Mouse (Mus musculus) stomach, embryonic 16.5 days (tissue): ENCODE measurements around the gene Gorab. TPM values are rescaled to one million over a fixed set of nuclear protein-coding genes. Genes with fewer than 3 reads are reported as not detected.
A peak's percentile ranks its signal among the peaks of the same experiment; 100 is the strongest.

Experiments used
- ATAC-seq: fragments of 200-750 bp; cut with Nextera tagmentation; 2 replicates; pipeline ENCODE4 v1.8.0; 2017; ENCODE audit warnings: moderate number of reproducible peaks, moderate TSS enrichment; ENCODE audit not compliant: insufficient read depth, low FRiP score
- H3K27ac ChIP-seq: fragments of 300-500 bp; sonication (generic); 2 replicates; pipeline ENCODE4 v1.5.1; 2014; ENCODE audit warnings: low read length
- H3K27me3 ChIP-seq: fragments of 300-500 bp; sonication (generic); 2 replicates; pipeline ENCODE4 v1.6.1; 2014; ENCODE audit warnings: low read length, control low read depth, mixed read lengths; ENCODE audit not compliant: control insufficient read depth, insufficient read depth
- H3K36me3 ChIP-seq: fragments of 300-500 bp; sonication (generic); 2 replicates; pipeline ENCODE4 v1.6.1; 2014; ENCODE audit warnings: low read length; ENCODE audit not compliant: control insufficient read depth, insufficient read depth
- H3K4me1 ChIP-seq: fragments of 300-500 bp; sonication (generic); 2 replicates; pipeline ENCODE4 v1.6.1; 2014; ENCODE audit warnings: low read length, control low read depth, mixed read lengths; ENCODE audit not compliant: control insufficient read depth, insufficient read depth
- H3K4me2 ChIP-seq: fragments of 300-500 bp; sonication (generic); 2 replicates; pipeline ENCODE4 v1.6.1; 2014; ENCODE audit warnings: low read depth, low read length, mixed read lengths
- H3K4me3 ChIP-seq: fragments of 300-500 bp; sonication (generic); replicated peaks from 2 replicates; pipeline ENCODE4 v1.5.1; 2014; ENCODE audit warnings: mild to moderate bottlenecking, low read length
- H3K9ac ChIP-seq: fragments of 300-500 bp; sonication (generic); 2 replicates; pipeline ENCODE4 v1.6.1; 2014; ENCODE audit warnings: low read length
- H3K9me3 ChIP-seq: fragments of 300-500 bp; sonication (generic); replicated peaks from 2 replicates; pipeline ENCODE4 v1.6.1; 2016; ENCODE audit warnings: low read length, control low read depth; ENCODE audit not compliant: control insufficient read depth
- WGBS: fragments of 180-500 bp; shearing (Covaris S2); extraction: QIAGEN DNeasy Blood & Tissue Kit; methylation state at CpG from one replicate; pipeline ENCODE4 v1.1.7; 2014; 5-methylcytosine and 5-hydroxymethylcytosine counted together
- polyA plus RNA-seq: library from polyadenylated mRNA; unstranded; fragments of >200 nt; fragmentation: Nextera tagmentation; extraction: Ambion mirVana; gene quantifications from 2 replicates; pipeline ENCODE4 v1.2.1, GENCODE M21; 2015

Gene Gorab
- polyA plus RNA-seq, 1 experiment from 2014 or later: 18.8 TPM

DNA sequence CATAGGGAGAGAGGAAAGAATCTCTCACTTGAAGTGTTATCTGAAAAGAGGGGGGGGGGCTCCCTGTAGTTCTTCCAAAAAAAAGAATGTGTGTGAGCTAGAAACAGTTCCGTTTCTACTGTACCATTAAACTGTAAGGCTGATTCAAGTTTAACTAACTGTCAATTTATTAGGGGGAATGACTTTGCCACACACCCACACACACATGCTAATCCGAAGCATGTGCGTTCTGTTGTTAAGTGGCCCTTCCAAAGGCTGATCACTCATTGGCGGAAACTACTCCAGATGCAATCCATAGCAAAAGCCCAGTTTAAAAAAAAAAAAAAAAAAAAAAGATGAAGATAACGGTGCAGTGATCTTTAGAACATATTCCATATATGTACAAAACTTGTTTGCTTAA is 42.1 kb downstream of the Gorab start:
- Histone ChIP-seq H3K27me3 (no peaks in the 10 kb centered on the region), H3K4me1 (peaks cover 4% of the 10 kb centered on the region), H3K27ac (peak overlapping the region; percentile 23; the same call in 1 of the 2 replicates), H3K36me3 (no peaks in the 10 kb centered on the region), H3K9ac (no peak overlapping the region), H3K4me2 (no peak overlapping the region), H3K9me3 (no peaks in the 10 kb centered on the region), H3K4me3 (no peak overlapping the region)
- ATAC-seq: no peak
- WGBS: 57% methylated on average over 5 of the region's 5 CpGs

DNA sequence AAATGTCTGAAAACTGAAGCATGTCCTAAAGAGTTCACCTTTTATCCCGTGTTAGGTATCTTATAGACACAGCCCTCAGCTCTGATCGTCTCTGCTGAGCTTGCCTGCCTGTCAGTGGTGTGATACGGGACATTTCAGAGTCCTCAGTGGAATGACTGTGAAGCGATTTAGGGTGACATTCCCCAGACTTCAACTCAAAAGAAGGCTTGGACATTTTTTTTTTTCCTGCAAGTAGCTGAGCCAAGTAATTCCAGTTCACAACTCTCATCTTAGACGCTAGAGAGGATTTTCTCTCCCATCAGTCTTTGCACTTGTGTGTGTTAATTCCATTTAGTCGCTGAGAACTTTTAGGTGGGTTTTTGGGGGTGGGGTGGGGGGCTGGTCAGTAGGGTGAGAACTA is 42.7 kb downstream of the Gorab start:
- no peak overlapping the region for H3K4me2 ChIP-seq
- no peak for ATAC-seq

DNA sequence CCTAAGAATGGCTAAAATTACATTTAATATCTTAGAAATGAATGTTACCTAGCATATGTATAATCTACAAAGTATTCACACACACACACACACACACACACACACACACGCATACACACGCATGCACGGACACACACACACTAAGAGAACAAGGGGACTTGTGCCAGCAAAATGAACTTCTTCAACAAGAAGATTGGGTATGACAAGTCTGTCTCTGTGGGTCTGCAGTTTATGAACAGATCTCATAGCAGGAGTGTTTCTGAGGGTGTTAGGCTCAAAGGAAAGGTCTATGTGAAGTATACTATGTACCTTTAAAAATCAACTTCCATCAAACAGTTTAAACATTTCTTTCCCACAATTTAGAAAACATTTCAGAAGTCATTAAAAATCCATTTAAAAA is 43.9 kb downstream of the Gorab start:
- H3K9me3 ChIP-seq: no peaks in the 10 kb centered on the region
- WGBS: 86% methylated on average over 3 of the region's 3 CpGs

More for the DNA sequence above, 42.7 kb downstream of the Gorab start:
- Histone ChIP-seq H3K9me3 (no peaks in the 10 kb centered on the region), H3K4me1 (peaks cover 4% of the 10 kb centered on the region), H3K9ac (no peak overlapping the region), H3K27me3 (no peaks in the 10 kb centered on the region), H3K27ac (peak overlapping the region; percentile 23; the same call in 1 of the 2 replicates), H3K4me3 (no peak overlapping the region), H3K36me3 (no peaks in the 10 kb centered on the region)
- WGBS: 40% methylated on average over 6 of the region's 6 CpGs

DNA sequence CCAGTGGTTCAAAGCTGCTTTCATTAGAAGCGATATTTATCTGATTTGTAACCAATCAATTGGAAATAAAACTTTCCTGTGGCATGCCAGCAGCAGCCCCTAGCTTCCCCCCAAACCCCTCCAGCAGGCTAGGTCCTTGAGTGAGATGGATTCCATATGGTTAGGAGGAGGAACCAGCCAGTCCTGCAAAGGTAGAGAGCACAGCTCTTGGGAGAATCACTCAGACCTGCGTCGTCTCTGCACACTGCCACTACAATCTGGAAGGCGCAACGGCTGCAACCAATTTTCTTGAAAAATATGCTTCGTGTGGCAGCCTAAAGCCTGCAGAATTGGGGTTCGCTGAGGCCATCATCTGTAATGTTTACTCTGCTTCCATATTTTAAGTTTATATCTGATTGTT is 45.3 kb downstream of the Gorab start:
- H3K27ac ChIP-seq: no peak overlapping the region

More for the DNA sequence above, 43.9 kb downstream of the Gorab start:
- Histone ChIP-seq H3K27me3 (no peaks in the 10 kb centered on the region), H3K4me3 (no peak overlapping the region), H3K4me1 (peaks cover 4% of the 10 kb centered on the region), H3K27ac (no peak overlapping the region), H3K36me3 (no peaks in the 10 kb centered on the region), H3K4me2 (no peak overlapping the region), H3K9ac (no peak overlapping the region)
- ATAC-seq: no peak

DNA sequence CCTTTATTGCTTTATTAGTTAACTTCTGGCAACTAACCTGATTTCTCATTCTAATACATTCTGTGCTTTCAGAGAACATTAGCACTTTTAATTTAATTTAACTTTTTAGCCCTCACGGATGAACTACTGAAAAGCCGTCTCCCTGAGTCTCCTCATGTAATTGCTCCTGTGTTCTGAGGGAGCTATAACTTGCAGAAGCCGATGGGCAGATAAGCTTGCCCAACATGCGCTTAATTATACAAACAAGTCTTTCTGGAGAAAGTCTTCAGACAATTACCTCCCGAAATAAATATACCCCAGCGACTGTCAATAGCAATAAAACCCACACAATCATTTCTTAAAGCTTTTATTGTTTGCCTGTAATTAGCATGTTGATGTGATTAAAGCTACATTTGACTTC is 45.7 kb downstream of the Gorab start:
- no peaks in the 10 kb centered on the region for H3K9me3 ChIP-seq
- H3K9ac ChIP-seq: no peak overlapping the region
- H3K27me3 ChIP-seq: no peaks in the 10 kb centered on the region
- no peak overlapping the region for H3K27ac ChIP-seq
- H3K4me2 ChIP-seq: no peak overlapping the region
- H3K36me3 ChIP-seq: no peaks in the 10 kb centered on the region
- WGBS: 45% methylated on average over 6 of the region's 6 CpGs
- H3K4me3 ChIP-seq: no peak overlapping the region
- H3K4me1 ChIP-seq: peaks cover 4% of the 10 kb centered on the region
- ATAC-seq: no peak

More for the DNA sequence above, 45.3 kb downstream of the Gorab start:
- H3K9ac ChIP-seq: no peak overlapping the region
- no peaks in the 10 kb centered on the region for H3K27me3 ChIP-seq
- no peak overlapping the region for H3K4me3 ChIP-seq
- 0 out of 2 replicates have a peak overlapping the region, but pooled peaks have one; percentile 12 for H3K4me2 ChIP-seq
- H3K36me3 ChIP-seq: no peaks in the 10 kb centered on the region
- no peaks in the 10 kb centered on the region for H3K9me3 ChIP-seq
- ATAC-seq: no peak
- 38% methylated on average over 7 of the region's 7 CpGs for WGBS
- H3K4me1 ChIP-seq: peaks cover 4% of the 10 kb centered on the region

DNA sequence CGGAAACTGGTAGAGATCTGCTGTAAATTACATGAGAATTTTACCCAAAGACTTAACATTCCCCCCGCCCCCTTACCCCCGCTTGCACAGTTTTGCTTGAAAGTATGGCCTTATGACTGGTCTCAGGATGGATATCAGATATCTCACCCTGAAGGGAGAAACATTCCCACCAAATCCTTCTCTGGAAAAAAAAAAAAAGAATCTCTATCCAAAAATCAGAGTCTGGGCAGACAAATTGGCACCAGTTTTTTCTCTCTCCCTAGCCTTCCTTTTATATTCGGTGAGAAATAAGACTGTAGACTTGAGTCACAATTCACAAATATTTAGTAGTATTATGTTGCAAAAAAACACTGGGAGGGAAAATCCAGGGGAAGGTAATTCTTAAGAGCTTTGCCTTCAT is 47.3 kb downstream of the Gorab start:
- Histone ChIP-seq H3K9ac (no peak overlapping the region), H3K4me3 (no peak overlapping the region), H3K4me1 (peaks cover 4% of the 10 kb centered on the region), H3K9me3 (no peaks in the 10 kb centered on the region), H3K4me2 (no peak overlapping the region), H3K27ac (no peak overlapping the region), H3K27me3 (no peaks in the 10 kb centered on the region), H3K36me3 (no peaks in the 10 kb centered on the region)
- ATAC-seq: no peak
- 66% methylated on average over 4 of the region's 4 CpGs for WGBS

DNA sequence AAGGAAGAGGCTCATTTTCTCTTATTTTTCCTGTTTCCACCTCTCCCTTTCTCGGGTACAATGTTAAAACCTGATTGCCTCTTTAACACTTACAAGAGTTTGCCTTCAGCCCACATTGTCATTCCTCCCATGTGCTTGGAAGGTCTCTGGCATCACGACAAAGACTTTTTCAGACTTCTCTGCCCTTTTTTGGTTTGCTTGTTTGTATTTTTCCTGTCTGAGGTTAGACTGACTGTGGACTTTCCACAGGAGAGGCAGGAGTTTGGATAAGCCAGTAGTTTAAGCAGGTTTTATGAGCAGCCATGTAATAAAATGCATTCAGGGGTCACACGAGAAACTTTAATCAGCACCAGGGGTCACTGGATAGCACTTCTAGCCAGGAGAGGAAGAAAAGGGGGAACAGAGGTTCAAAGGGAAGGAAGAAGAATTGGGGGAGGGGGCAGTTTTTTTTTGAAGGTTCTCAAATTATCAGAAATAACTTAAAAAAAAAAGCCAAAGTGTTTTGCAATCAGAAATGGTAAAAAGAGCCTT is 47.8 kb downstream of the Gorab start:
- H3K36me3 ChIP-seq: no peaks in the 10 kb centered on the region
- 41% methylated on average over 3 of the region's 3 CpGs for WGBS
- H3K4me3 ChIP-seq: no peak overlapping the region
- H3K27me3 ChIP-seq: no peaks in the 10 kb centered on the region
- H3K9ac ChIP-seq: no peak overlapping the region
- H3K4me2 ChIP-seq: no peak overlapping the region
- peaks cover 4% of the 10 kb centered on the region for H3K4me1 ChIP-seq
- no peaks in the 10 kb centered on the region for H3K9me3 ChIP-seq
- ATAC-seq: no peak
- no peak overlapping the region for H3K27ac ChIP-seq

DNA sequence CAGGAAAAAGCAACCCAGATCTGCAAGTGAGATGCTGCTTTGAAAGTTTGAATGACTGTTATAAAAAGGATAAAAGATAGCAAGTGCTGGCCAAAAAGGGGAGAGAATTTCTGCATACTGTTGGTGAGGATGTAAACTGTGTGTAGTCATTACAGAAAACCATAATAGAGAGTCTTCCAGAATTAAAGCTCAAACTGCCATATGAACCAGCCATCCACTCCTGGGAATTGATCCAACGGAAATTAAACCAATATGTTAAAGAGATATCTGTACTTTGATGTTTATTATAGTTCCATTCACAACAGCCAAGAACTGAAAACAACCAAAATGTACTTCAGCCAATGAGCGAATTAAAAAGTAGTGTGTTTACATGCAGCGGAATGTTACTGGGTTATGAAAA is 52.5 kb downstream of the Gorab start:
- Histone ChIP-seq H3K4me1 (no peaks in the 10 kb centered on the region), H3K27me3 (no peaks in the 10 kb centered on the region), H3K4me3 (no peak overlapping the region), H3K4me2 (no peak overlapping the region), H3K9me3 (no peaks in the 10 kb centered on the region), H3K36me3 (no peaks in the 10 kb centered on the region), H3K9ac (no peak overlapping the region), H3K27ac (no peak overlapping the region)
- 77% methylated on average over 3 of the region's 3 CpGs for WGBS
- no peak for ATAC-seq

DNA sequence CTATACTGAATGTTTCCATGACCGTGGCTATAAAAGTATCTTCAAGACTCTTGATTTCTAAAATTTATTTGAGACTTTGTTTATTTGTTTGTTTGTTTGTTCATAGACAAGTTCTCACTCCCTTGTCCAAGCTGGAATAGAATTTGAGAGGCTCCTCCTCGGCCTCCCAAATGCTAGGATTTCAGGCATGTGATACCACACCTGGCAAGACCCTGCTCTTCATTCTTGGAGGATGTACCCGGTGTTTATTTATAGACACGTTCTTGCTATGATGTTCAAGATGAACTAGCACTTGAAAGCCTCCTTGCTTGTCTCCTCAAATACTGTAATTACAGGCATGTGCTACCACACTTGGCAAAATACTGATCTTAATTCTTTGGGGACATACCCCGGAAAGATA is 57.9 kb downstream of the Gorab start:
- H3K4me1 ChIP-seq: no peaks in the 10 kb centered on the region
- no peak overlapping the region for H3K4me2 ChIP-seq
- no peaks in the 10 kb centered on the region for H3K36me3 ChIP-seq
- H3K27ac ChIP-seq: no peak overlapping the region
- H3K9me3 ChIP-seq: no peaks in the 10 kb centered on the region
- no peak overlapping the region for H3K9ac ChIP-seq
- no peak overlapping the region for H3K4me3 ChIP-seq
- 81% methylated on average over 5 of the region's 5 CpGs for WGBS
- no peaks in the 10 kb centered on the region for H3K27me3 ChIP-seq
- no peak for ATAC-seq
